Mouse (Mus musculus): Measurements from ENCODE around the gene Hoxd3.

Hoxd3 gene

DNA sequence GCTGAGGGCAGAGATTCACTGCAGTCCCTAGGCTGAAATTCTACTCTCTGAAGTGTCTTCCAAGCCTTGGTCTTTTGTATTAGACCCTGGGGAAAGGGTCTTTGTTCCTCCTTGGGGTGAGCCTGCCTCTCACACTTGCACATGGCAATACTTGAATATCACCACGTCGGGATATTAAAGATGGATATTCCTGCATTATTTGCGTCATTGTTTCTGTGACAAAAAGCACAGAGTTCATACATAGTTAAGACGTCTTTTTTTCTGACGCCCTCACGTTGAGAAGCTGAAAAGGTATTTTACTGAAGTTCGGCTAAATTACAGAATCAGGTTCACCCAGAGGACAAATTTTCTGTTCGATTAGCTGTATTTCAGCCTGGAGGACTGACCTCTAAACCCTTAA lies 18.6 kb downstream of the Hoxd3 start:
- DNase-seq (ENCODE audit: low spot score) = no peak

DNA sequence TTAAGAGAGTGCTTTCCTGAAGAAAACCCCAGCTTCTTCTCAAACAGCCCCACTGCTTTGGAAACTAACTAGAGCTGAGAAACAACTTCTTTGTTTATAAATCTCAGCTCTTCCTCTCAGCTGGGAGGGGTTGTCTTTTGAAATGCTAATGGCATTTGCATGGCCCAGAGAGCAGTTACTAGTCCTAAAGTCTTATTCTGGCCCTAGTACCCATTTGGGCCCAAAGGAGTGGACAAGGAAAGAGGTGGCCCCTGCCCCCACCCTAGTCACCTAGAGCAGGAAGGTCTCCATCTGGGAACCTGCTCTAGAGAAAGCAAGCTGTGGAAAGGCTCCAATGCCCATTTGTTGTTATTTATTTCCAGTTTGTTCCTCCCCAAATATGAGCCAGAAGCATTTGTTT lies 19.3 kb downstream of the Hoxd3 start:
- no peak for DNase-seq (ENCODE audit: low spot score)

DNA sequence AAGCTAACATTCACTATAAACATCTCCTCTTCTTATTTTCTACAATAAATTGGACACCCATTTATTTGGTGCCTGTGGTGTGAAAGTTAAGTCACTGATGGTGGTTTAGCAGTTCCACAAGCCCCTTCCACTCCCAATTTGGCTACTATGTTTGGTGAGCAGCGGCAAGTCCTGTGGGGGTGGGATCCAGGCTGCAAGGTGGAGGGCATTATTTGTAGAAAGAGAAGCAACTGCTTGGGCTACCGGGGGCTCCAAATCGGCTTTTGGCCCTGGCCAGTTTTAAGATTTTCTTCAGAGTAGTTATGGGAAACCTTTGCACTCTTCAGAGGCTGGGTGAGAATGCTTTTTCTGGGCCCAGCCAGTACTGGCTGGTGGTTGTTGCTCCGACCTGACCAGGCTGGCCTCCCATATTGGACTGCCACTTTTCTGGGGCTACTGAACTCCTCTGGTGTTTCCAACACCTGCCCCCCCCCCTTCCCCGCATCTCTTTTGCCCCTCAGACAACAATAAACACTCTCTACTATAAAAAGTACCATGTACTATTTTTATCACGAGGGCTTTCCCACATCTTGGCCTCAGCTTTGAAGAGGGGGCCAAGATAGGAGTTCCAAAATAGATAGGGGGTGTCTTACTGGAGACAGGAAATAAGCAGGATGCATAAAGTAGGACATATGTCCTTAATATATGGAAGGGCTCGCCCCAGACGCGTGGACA lies 20.2 kb downstream of the Hoxd3 start:
- no peak for DNase-seq (ENCODE audit: low spot score)

DNA sequence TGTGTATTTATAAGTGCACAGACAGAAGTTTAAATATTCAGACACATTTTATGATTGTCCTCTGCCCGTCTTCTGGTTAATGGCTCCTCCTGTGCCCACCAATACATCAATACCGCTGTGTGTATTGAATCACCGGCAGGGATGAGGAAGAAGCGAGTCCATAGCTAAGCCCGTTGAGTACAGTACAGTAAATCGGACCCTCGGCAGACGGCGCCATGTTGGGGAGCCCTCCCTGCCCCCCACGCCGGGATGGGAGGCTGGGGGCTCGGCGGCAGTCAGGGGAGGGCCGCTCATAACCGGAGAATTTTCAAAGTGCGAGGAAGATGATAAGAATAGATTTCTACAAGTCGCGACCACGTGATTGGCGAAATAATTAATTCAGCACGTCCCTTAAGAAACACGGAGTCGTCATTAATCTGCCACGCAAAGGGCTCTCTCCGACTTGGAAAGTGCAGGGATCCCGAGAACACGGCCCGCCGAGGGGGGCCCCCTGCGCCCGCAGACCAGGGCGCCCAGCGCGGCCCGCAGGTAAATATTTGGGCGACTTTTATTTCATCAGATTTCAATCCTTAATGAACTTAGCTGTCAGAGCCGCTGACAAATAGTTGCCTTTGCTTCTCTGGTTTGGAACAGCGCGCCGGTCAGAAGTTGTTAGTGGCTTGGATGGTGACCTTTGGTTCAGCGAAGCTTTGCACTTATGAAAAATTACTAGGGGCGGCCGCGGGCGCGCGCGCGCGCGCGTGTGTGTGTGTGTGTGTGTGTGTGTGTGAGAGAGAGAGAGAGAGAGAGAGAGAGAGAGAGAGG lies 21.0 kb downstream of the Hoxd3 start:
- no peak for DNase-seq (ENCODE audit: low spot score)

DNA sequence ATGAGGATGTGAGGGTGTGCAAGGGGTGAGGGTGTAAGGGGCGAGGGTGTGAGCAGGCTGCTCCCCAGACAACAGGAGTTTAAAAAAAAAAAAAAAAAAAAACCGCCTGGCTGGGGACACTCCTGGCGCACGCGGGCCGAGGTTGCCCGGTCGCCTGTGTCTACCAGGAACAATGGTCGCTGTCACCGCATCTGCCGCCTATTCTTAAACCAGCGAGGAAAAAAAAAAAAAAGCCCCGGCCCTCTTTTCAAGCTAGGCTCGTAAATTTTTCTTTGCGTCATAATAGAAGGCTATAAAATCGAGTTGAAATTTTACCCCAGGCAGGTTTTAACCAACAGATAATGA lies 21.6 kb downstream of the Hoxd3 start:
- DNase-seq (ENCODE audit: low spot score) = no peak

DNA sequence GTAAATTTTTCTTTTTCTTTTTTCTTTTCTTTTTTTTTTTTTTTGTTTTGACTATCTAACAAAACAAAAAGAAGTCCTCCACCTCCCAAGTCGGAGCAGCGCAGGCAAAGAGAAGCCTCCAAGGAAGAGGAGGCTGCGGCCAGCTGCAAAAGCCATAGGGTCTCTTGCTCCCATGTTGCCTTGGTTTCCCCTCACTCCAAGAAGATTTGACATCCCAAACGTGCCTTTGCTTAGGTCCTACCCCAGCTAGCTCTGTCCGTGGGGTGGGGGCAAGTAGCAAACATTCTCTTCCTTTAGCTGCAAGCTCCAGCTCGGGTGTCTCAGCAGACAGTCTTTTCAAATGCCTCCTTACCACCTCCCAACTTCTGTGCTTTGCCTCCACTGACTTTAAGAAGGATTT lies 22.0 kb downstream of the Hoxd3 start:
- no peak for DNase-seq (ENCODE audit: low spot score)

DNA sequence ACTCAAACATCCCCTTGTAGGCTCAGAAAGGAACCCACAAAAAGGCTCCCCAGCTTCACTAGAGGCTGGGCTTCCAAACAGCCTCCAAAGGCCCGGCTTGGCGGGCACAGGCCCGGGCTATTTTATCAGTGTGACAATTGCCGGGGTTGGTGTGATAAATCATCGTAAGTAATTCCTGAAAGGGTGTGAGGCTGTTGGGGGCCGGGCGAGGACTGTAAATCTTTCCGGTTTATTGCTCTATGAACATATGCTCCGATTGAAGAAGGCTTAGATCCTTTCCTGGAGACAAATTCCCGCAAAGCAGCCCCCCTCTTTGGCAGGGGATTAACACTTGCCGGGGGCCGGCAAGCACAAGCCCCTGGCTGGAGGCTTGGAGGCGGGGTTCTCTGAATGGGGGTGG lies 22.7 kb downstream of the Hoxd3 start:
- DNase-seq (ENCODE audit: low spot score) = no peak

DNA sequence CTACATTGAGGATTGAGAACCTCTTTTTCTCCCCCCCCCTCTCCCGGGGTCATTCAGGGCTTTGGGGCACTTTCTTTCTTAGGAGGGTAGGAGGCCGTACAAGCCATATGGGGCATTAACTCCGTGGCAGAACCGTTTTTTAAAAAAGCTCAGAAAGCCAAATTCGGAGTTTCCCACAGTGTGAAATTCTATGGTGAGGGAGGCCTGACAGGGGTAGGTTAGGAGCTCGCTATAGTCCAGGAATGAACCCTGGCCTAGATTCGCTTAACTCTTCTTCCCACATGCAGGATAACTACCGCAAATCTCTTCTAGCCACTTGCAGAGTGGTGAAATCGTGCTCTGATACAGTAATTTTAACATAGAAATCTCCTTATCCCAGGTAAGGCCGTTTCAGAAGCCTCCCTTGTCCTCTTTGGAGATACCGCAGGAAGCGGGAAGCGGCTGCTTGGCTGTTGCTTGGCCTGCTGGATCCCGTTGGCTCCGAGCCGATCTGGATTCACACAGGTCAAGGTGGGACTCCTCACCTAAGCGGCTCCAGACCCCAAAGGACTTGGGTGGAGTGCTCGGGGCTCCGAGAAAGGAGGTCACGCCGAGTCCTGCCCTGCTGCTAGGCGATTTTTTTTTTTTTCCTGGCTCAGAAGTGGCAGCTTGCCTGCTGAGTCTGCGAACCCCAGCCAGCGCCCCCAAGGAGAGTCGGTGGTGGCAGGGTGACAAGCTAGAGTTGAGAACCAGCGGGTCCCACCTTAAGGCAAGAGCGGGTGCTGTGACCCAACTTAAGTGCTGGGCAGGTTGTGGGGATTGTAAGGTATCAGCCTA lies 23.5 kb downstream of the Hoxd3 start:
- DNase-seq (ENCODE audit: low spot score) = no peak

DNA sequence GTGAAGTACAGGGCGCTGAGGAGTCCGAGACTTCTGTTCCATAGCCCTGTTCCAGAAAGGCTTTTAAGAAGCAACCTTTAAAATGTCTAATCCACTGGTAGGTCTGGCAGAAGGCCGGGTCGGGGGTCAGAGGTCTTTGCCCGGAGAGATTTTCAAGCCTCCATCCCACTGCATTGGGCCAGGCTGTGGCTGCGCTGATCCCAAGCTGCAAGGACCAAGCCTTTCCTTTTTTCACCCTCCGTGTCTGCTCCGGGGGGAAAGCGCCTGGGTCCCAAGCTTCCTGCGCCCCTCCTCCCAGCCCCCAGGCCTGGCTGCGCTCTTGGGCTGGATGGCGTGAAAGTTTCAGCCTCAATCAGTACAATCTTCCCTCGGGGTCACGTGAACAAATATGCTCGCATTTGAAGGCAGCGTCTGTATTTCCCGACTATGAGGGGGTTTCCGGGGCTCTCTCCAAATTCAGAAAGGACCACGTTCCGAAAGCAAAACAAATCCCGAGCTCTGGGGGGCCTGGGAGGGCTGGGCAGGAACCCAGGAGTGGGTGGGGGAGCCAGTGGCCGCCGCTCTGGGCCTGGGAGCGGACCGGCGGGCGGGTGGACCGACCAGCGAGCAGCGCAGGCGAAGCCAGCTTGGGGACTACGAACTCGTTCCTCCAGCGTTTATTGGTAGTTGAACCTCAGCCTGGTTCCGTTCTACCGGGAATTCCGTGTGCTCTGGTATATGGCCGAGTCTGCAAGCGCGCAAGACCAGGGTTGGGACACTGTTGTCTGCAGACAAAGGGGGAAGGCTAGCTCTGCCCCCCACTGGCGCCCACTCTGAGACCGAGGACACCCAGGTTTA lies 24.3 kb downstream of the Hoxd3 start:
- no peak for DNase-seq (ENCODE audit: low spot score)

DNA sequence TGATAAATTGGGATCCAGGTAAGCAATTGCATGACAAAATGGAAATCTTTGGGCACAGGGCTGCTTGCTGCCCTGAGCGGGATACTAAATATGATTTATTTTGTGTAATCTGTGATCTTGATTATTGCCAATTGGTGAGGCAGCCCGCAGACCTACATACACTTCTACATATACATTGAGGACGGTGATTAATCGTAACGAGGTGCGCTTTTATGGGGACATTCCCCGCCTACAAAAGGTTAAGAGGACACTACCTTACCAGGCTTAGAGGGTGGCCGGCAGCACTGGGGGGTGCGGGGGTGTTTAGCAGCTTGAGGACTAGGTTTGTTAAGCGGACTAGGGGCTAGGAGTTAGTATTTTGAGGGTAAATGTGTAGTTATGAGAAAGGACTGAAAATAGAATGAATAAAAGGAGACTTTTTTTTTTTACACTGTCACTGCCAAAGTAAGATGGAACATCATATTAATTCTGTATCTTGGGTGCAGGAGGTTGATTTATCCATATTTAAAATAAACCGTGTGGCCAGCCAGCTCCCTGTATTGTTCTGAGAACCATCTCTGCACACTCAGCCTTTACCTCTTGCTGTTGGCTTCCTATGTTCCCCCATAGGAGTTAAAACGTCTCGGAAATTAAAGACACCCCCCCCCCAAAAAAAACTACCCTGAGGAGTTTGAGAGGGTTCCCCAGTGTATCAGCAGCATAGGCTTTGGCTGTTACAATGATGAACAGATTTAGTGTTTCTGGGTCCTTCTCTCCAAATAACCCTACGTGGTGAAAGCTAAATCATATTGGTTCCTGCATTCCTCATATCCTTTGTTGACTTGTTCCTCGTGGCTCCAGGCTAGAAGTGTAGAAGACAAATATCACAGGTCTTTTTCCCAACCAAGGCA lies 25.2 kb downstream of the Hoxd3 start:
- no peak for DNase-seq (ENCODE audit: low spot score)

DNA sequence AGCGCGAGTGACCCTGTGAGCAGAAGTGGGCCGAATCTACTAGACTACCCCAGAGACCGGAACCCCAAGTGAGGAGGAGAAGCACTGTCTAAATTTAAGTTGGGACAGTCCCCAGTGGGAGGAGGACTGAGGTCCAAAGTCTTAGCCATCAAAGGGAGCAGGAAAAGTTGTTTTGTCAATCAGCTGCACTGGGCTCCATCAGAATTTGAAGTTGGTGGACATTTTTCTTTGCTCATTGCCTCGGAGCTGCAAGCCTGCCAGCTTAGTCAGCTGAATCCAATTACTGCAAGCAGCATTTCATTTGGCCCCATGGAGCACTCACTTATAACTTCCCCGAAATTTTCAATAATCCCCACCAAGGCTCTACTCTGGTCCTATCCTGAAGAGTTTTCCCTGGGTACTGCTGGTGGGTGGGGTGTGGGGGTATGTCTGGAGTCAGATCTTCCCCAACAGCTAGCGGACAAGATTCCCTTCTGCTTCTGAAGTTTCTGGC lies 25.9 kb downstream of the Hoxd3 start:
- DNase-seq (ENCODE audit: low spot score) = no peak

DNA sequence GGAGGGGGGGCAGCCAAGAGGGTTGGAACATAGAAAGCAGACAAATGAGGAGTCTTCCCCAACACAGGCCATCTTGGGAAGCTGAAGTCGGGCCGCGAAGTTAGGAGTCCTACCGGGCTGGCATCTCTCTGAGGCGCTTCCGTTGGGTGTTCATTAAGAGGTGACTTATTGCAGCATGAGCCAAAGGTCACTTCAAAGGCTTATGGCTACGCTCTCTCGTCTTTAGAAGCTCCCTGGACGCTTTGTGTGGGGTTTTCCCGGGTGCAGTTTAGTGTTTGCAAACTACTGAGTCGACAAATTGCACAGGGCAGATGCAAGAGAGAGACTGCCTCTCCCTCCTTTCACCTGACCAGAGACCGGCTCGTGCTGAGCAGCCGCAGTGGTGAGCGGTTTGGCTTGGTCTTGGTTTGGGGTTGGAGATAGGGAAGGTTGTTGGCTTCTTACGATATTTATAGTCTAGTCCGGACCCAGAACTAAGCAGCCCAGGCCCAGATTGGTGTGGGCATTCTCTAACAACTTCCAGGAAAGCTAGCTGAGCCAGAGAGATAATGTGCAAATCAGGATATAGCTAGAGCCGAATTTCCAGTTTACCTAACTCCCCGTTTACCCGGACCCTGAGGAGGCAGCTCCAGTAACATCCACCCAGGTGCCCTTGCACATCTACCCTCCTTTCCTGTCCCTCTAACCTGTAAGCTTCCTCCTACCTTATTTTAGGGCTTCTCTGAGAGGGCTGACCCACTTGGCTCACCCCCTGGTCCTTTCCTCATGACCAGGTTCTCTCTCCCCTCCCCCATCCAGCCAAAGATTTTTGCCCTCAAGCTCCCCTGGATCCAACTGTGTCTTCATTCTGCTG lies 27.1 kb downstream of the Hoxd3 start:
- no peak for DNase-seq (ENCODE audit: low spot score)

DNA sequence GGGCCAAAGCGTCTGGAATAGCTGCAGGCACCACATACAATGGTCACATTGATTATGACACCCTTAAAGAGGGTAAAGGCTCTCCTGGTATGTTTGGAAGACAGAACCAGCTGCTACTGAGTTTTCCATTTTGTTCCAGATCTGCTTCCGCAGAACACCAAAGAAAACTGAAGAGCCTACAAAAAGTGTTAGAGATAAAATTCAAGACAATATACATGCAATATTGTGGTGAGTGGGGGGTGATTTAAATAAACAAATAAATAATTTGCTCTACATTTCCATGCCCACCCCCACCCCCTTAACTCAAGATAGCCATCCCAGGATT lies 27.7 kb downstream of the Hoxd3 start:
- no peak for DNase-seq (ENCODE audit: low spot score)

DNA sequence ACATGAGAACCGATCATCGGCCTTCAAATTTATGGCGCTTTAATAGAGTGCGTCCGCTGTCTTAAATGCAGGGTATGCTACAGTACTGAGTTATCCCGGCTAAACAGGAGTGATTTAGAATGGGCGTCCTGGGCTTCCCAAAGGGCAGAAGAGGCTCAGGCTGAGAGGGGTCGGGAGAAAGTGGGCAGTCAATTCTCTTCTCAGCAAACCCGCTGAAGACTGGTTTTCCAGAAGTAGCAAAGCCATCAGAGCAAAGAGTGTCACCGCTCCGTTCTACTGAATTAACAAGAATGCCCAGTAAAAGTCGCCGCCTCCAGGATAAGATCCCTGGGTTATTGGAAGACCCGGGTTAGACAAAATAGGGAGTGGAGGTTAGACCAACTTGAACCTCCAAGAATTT lies 28.1 kb downstream of the Hoxd3 start:
- no peak for DNase-seq (ENCODE audit: low spot score)

DNA sequence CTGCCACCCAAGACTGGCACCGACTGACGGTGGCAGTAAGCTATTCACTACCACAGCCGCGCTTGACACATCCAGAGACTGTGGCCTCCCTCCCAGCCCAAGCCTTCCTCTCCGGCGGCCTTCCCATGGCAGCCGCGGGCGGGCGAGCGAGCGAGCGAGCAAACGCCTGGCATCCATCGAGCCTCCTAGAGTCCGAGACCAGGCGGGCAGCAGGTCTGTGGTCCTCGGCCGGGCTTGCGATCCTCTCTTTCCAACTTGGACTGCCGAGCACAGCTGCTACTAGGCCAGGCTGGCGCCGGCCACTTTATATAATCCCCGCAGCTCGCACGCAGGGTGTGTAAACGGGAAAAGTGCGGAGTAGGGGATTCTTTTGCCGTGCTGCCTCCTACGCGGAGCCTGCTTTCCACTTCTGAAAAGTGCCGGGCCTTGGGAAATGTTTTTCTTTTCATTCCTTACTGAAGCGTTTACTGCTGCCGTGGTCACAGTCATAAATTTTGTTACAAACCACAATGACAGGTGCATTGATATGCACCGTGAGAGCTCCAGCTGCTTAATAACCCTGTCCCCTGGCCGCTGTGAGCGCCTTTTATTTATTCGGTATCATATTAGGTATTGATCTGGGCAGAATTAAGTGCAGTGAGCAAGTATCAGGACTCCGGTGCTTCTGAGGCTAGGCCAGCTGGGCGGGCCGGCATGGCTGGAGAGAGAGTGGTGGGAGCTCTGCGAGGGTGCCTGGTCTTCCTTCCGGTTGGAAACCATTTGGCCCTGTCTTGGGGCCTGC lies 28.8 kb downstream of the Hoxd3 start:
- no peak for DNase-seq (ENCODE audit: low spot score)

DNA sequence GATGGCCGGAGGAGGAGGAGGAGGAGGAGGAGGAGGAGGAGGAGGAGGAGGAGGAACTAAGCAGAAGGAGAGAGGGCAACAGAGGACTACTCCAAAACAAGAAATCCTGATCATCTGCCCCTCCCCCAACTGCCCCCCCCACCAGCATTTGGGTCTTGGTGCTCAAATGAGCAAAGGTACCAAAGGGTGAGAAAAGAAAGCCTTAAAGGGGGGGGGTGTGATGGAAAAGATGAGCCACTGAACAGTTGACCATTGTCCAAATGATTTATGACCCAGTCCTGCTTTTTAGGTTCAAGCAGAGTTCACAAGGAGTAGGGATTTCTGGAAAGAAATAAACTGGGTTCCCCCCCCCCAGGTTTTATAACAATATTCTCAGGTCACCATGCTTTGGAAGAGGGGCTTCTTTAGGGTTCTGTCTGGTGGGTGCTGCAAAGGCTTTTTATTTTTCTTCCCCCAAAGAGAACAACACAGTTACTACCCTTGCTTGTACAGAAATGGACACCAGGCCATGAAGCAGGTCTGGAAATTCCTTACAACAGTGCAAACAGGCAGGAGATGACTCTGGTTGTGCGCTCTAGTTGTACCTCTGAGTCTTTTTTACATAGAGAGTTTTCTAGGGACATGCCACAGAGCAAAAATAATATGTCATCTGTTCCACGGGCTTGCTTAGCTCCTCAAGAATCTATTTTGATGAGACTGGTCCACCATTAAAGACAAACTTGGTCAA lies 29.7 kb downstream of the Hoxd3 start:
- no peak for DNase-seq (ENCODE audit: low spot score)

DNA sequence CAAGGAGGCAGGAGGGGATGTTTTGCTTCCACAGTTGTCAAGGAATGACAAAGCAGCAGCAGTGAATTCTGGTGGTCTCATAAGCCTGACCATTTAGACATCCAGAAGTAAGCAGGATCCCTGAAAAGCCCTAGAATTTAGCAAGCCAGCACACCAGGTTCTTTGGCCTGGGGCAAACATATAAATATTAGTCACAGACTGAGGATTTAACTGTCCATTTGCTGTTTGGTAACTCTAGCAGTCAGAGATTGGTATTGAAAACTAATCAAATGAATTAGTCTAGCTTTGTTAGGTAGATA lies 30.2 kb downstream of the Hoxd3 start:
- no peak for DNase-seq (ENCODE audit: low spot score)

DNA sequence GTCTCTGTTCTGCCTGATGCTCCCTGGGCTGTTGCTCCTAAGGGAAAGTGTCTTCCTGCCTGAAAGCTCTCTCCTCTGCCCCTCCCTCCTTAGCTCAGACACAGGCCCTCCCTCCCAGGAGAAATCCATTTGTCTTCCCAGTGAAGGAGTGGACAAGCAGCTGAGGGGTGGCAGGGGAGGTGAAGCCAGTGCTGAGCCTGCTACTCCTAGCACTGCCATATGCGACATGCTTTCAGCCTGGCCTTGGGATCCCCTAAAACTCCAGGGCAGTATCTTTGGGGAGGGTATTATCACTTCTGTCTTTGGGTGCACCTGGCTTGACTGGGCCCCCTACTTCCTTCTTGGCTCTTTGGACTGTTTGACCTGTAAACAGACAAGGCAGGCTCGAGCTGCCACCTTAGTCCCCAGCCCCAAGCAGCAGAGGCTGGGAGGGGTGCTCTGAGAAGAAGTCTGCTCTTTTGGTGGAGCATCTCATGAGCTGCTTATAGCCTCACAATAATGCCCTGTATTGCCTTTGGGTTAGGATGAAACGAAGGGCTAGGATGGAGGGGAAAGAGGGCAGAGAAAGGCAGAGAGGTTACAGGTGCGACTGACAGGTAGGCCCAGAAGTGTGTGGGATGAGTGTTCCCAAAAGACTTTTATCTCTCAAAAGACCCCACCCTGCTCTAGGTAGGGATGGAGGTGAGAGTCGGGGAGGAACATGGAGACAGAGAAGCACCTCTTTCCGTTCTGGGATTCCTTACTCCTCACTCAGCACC lies 34.0 kb downstream of the Hoxd3 start:
- DNase-seq (ENCODE audit: low spot score) = no peak

Measured in ovary, adult 18-20 months (tissue).